Mouse (Mus musculus) monocyte, adult 2 months (primary cell): ENCODE data around the gene Lao1.
"Not testable (repeated sequence)": the region's sequence is repeated elsewhere in the genome, so short reads cannot be mapped to it uniquely, and the experiment has no call there.

Experiments used
- DNase-seq, 2 experiments: peaks; one replicate each; pipeline ENCODE4 v3.0.0; 2022; ENCODE audit warnings: low spot score in 2 of 2, low read depth in 1 of 2

Gene Lao1

DNA sequence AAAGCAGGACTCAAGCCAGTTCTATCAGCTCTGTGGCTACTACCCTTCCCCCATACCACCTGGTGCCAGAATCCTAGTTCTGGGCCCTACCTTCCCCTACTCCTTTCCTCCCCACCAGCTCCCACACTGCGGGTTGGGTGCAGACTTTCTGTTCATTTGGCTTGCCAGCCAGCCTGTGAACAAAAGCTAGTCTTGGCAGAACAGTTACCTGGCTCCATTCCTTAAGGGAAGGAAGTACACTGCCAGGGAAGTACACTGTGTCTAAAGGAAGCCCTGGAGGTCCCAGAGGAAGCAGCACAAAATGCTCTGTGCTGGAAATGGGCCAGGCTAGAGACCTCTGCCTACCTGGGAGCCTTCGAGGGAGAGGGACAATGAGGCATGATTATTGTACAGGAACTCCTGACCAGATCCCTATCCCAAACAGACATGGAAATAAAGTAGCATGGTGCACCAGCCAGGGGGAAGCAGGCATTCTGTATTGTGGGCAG is at the start of gene Lao1:
Lao1 (plus strand) TSS at position 438 of the 488 bp plus-strand sequence.
- no peak for DNase-seq

DNA sequence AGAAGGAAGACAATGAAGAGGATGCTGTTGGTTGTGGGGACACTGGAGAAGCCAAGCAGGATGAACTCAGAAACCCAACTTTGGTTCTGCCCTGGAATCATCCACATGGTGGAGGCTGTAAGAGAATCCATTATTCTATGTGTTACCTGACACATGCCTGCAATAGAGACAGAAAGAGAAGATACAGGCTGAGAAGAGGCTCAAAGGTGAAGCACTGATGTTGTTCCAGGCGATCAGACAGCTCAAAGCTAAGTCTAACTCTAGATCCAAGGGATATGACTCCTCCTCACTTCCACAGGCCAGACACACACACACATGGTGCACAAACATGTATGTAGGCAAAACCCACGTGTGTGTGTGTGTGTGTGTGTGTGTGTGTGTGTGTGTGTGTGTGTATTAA is 44.0 kb upstream of the Lao1 start, which contains the start of gene Olfr1329:
Olfr1329 (minus strand) TSS at position 101 of the 400 bp plus-strand sequence.
- not testable (repeated sequence) for DNase-seq

DNA sequence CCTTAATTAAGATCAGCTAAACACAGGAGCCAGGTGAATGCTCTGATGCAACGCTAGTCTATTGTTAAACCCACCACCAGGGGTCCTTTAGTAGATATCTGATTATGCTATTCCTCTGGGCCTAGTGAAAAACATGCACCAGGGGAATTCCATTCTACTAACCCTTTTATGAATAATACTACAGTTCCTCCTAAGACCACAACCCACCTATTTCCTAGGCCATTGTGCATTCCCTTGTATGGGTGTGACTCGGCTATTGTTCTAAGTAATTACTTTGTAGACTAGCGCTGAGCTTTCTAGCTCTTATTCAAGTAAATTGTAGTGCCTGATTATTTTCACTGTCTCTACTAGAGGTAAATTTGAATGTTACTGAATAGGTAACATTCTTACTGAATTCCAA is 30.1 kb upstream of the Lao1 start:
- not testable (repeated sequence) for DNase-seq

DNA sequence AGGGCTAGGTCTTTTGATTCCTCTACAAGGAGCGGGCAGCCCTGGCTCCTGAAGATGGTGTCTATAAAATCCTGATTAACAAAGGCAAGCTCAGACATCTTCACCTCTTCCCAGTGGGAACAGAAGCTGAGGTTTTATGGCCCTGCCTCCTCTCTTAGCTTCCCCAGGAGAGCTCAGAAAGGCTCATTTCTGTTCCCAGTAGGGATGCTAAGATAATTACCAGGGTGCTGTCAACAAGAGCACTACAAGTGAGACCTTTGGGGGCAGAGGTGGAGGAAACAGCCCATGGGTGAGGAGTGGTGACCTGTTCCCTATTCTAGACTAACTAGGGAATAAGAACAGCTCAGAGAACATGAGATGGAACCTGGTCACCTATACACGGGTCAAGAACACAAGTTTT is 22.9 kb upstream of the Lao1 start, which contains the start of gene Olfr1328:
Olfr1328 (minus strand) TSS at position 101 of the 400 bp plus-strand sequence.
- DNase-seq: no peak

DNA sequence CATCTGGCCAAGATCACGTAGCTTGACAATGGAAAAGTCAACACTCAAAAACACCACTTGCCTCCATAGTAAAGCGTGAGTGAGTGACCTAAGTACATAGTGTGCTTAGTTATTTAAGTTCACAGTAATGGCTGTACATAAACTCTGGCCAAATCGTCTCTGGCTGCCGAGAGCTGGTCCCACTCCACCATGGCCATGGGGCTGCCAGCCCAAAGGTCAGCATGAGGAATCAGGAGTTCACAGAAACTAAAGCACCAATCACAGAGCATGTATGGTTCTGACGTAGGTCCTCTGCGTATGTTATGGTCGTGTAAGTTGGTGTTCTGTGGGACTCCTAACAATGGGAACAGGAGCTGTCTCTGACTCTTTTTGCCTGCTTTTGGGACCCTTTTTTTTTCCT is 2.6 kb upstream of the Lao1 start:
- DNase-seq: no peak

DNA sequence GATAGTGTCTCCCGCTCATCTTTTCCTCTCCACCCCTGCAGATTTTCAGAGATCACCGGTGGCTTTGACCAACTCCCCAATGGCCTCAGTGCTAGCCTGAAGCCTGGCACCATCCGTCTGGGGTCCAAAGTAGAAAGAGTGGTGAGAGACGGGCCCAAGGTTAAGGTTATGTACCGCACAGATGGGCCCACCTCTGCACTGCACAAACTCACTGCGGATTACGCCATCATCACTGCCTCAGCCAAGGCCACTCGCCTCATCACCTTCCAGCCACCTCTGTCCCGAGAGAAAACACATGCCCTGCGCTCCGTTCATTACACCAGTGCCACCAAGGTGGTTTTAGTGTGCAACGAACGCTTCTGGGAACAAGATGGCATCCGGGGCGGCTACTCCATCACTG is 6.3 kb downstream of the Lao1 start:
- DNase-seq: no peak

DNA sequence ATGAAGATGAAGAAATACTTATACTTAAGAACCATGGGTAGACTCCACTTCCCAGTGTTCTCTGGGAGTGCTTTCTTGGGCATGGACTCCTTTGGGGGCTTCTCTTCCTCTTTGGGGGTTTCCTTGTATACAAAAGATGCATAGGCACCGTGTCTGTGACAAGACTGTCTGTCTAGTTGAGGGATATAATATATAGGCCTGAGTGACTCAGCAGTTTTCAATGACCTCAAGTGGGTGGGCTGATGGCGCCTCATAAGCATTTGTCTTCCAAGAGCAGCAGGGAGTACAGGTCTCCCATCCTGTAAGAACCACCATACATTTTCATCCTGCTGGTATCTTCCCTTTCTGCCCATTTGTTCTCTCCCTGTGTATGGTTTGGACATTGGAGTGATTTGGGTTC is 11.9 kb downstream of the Lao1 start:
- DNase-seq: no peak

DNA sequence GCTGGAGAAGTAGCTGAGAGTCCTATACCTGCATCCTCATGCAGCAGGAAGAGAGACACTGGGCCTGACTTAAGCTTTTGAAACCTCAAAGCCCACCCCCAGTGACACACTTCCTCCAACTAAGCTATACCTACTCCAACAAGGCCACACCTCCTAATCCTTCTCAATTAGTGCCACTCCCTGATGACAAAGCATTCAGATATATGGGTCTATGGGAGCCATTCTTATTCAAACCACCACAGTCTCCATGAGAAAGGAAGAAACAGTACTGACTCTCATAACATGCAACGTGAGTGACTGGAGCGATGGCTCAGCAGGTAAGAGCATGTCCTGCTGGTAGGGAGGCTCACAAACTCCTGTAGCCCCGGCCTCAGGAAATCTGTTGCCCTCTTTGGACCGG is 23.9 kb downstream of the Lao1 start:
- no peak for DNase-seq

DNA sequence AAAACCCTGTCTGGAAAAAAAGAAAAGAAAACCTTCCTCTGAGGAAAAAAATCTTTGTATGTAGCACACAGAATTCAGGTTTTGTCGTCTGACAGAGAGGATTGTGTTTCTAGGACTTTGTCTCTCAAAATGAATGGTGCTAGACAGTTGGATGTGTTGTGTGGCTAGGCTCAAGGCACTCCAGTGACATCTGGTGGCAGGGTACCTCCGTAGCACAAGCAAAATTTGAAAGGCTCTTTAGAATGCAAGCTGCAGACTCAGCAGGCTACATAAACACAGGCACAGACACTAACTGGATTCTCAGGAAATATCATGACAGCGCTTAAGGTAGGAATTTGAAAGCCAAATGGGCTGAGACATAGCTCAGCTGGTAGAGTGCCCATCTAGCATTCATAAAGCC is 27.2 kb downstream of the Lao1 start:
- DNase-seq: no peak

DNA sequence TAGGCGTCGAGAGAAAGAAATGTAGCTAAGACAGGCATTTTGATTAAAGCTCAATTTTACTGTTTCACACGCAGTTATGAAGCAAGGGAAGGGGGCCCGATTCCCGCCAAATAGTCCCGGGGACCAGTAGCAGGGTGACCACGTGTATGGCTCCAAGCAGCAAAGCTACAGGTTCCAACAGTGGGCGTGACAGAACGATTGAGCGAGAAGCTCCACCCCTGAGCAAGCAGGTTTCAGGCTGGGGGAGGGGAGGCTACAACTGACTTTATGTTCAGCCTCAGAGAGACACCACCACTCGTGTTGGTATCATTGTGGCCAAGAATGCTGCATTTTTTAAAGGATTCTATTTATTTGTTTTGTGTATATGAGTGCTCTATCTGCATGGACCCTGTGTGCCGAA is 28.0 kb downstream of the Lao1 start:
- no peak for DNase-seq

DNA sequence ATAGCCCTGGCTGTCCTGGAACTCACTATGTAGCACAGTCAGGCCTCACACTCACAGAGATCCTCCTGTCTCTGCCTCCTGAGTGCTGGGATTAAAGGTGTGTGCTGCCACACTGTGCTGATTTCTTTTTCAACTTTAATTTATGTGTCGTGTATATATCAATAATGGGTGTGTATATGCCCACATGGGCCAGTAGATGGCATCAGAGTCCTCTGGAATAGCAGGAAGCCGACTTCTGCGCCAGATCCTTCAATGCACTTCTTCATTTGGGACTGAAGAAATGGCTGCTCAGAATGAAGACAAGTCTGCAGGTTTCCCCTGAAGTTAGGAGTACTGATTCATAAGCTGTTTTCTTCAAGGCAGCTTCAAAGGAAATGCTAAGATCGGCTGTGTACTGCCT is 30.4 kb downstream of the Lao1 start:
- DNase-seq: peak in 1 of 2 experiments; percentile 12

DNA sequence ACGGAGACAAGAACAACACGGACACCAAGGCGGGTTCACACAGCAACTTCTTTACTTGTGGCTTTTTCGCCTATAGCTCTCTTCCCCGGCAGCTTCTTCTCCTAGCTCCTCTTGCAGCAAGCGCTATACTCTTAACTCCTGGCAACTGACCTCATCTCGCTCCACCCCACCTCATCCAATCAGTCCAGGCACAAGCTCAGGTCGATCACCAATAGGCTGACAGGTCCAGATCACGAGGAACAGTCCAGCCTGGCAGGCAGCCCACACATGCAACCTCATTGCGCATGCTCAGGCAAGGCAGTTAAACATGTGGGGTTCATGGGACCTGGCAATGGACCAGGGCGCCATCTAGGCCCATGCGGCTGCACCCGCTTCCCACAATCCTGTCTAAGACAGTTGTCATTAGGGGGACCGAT is 35.8 kb downstream of the Lao1 start:
- DNase-seq: no peak

DNA sequence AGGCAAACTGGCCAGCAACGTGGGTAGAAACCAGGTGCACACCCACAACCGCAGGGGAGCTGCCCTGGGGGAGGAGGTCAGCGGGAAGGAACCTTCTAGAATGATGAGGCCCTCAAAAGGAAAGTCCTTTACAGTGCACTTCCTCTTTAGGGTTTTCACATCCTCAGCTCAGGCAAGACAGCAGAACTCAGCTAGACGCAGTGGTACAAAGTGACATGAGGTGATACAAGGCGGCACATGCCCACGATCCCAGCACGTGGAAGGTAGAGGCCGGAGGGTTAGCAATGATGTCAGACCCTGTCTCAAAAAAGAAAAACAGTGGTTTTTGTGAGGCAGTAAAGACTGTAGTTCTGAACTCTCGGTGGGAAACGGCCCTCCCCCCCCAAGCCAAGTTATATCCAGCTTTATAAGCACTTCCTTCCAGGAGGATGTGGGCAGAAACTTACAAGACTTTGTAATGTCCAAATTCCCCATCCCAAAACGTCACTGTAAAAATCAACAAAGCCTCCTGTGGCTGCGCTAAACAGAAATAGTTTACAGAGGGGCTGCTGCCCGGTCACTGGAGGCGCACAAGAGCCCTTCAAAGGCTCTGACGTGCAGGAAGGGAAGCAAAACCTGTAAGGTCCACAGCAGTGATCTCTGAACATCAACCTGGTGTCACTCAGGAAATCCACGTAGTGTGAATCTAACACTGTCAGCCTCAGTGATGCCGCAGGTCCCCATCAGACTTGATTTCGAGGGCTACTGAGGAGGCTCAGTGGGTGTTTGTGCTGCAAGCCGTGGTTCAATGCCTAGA is 38.5 kb downstream of the Lao1 start:
- peak; percentile 55 to 69 for DNase-seq

DNA sequence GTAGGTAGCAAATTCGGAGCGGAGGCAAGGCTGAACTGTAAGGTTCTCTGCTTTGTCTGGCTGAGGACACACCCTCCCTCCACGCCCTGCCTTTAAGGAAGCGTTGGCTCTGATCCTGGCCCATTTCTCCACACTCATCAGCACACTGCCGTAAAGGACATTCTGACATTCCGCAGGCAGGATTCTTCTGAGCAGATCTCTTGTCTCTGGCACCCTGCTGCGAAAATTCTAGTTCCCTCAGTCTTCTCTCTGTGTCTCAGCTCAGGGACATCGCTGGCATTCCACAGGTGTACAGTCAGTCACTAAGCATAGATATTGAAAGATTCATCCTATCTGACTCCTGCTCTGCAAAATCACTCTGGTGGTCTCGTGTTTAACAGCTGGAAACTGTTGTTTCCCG is 40.3 kb downstream of the Lao1 start:
- no peak for DNase-seq

DNA sequence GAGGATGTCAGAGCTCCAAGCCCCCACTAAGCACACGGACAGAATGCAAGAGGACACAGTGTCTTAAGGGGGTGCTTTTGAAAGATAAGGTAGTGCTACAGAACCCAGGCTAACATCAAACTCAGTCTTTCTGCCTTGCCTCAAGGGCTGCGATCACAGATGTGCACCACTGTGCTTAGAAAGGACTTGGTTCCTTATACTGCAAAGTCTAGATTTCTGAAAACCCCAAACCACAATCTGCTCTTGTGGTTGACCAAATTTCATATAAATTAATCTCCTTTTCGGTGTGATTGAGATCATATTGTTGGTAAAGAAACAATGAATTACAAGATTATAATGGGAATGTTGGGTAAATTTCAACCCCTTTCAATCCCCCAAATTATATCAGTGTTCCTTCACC is 41.1 kb downstream of the Lao1 start:
- DNase-seq: no peak

DNA sequence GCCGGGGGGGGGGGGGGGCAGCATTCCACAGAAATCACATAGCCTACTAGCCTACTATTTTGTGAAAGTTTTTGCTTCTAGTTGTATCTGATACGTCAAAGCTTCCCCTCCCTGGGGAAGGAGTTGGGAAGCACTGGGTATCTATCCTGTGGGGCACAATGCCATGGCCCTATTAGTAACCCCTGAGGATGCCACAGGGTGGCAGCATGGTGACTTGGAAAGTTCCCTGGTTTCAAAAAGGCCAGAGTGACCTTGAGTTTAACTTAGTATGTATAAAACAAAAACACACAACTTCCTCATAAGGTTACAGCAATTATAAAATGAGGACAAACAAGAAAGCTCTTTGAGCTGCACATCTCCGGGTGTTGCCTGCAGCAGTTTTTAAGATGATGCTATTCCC is 42.8 kb downstream of the Lao1 start:
- DNase-seq: no peak

DNA sequence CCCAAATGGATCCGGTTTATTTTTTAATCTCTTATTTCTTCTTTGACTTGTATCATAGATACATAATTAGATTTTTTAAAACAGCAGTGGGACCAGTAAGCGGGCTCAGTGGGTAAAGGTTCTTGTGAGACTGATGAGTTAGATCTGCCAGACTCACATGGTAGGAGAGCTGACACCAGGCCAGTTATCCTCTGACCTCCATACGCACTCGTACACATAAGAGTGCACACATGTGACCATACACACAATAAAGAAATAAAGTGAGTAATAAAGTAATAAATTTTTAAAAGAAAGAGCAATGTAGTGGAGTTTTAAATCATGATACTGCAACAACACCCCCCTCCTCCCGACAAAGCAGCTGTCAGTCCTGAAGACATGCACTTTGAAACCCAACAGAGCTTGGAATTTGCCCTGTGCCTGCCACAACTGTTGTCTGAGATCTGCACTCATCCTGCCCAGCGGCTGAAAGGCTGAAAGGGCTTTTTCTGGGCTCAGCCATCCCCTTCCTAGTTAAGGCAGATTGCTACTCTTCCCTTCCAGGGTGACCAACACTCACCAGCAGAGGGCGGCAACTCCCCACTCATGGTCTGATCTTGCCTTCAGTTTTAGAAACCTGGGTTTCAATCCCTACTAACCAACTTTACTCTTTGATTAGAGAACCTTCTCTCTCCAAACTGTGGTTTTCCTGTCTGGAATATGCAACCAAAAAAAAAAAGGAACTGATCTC is 43.4 kb downstream of the Lao1 start:
- DNase-seq: peak; percentile 30 to 74

DNA sequence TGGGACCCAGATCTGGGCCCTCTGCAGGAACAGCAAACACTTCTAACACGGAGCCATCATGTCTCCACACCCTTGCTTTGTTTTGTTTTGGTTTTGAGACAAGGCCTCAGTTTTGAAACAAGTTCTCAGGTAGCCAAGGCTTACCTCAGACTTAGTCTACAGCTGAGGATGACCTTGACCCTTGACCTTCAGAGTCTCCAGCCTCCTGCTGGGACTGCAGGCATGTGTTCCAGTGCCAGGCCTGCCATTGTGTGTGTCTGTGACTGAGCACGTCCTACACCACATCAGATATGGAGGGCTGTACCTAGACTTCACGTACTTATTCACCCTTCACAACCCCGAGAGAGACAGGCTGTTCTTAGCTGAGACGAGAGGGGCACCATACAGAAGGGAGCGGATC is 46.2 kb downstream of the Lao1 start:
- no peak for DNase-seq

DNA sequence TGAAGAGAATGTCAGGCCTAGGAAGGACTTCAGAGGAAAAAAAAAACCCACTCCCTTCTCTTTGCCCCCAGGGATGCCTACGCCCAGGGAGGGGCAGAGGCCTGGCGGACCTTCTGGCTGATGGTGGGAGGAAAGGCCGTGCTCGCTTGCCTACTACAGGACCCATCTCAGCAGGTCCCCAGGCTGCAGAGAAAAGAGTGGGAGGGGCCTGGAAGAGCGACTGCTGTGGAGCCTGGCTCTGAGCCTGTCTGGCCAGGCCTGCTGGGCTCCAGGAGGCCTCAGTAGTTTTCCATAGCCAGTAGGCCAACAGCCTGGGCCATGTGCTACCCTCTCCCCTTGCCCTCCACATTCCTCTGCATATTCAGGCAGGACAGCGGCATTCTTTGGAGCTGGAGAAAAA is 47.1 kb downstream of the Lao1 start:
- DNase-seq: no peak

DNA sequence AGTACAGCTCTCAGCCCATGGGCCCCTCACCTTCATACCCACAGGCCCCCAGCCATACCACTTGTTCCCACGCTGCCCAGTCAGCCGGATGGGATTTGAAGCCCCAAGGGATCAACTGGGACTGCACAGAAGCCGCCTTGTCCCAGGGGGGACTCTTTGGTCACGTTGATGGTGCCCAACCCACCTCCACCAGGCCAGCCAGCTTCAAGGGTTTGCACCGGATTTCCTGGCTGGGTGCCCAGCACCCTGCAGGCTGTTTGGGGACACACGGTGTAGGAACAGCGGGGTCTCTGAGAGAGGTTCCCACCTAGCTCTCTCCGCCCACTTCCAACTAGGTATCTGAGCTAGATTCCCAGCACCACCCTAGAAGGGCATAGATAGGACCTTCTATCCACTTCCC is 48.4 kb downstream of the Lao1 start:
- no peak for DNase-seq

DNA sequence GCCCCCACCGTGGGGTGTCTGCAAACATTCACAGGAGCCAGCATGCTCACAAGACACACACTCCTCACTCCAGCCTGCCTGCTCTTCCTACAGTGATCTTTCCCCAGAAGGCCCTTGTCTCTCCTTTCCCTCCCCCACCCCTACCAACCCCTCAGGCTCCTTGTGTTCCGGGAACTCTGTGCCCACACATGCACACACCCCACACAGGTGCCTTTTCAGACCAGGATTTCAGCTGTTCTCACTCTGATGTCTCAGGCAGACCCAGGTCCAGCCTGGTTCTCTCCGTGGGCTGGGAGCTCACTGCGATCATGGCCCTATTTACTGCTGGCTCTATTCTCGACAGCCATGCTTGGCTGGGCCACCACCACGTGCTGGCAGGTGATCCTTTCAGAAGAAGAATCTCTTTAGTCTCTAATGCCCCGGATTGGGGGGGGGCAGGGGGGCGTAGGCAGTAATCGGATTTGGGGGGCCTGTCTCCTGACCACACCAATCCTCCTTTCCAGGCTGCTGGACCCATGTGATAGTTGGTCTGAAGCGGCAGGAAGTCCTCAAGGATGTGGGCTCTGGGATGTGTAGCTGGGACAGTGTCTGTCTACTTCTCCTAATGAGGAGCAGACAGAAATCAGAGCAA is 49.8 kb downstream of the Lao1 start:
- no peak for DNase-seq

DNA sequence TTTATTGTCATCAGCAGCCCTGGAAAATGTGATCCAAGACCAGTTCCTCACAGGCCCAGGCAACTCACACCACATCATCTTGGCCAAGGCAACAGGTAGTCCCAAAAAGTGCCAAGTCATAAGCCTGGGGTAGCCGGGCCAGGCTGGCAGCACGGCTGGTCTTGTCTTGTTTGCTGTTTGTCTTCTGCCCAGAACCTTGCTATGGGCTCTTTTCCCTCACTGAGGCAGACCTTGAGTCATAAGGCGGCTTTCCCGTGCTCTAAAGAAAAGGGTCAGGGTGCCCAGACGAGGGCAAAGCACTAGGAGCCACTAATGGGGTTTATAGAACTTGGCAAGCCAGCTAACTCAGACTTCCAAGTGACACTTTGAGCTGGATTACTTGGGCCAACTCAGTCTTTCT is 51.7 kb downstream of the Lao1 start:
- no peak for DNase-seq
